Mouse (Mus musculus) spleen, adult 2 months (tissue): ENCODE results near the gene Fndc3a.

Source experiments
- CTCF ChIP-seq: fragments of 200-500 bp; IDR thresholded peaks from 2 replicates; pipeline ENCODE4 v1.5.1; 2011; ENCODE audit warnings: mild to moderate bottlenecking, inconsistent platforms; ENCODE audit not compliant: insufficient read depth, insufficient read length, insufficient replicate concordance; ENCODE audit errors: extremely low read depth
- POLR2A ChIP-seq: fragments of 200-500 bp; IDR thresholded peaks from 2 replicates; pipeline ENCODE4 v1.6.1; 2011; ENCODE audit warnings: low read depth, low read length, inconsistent platforms

- TF ChIP-seq CTCF (no peak), POLR2A (no peak)
These were observed 151.0 kb downstream of the Fndc3a start for GRCm38 (mm10) chr14:72558795-72559194.
